Mouse (Mus musculus): ENCODE results near the gene Clec9a. TPM values are rescaled to one million over a fixed set of nuclear protein-coding genes. Genes with fewer than 3 reads are reported as not detected.

The Clec9a gene
- polyA plus RNA-seq (2021; fragmentation: Nextera tagmentation), result not detected in 2 replicates
- long read RNA-seq, experiment 1, result 0 reads
- long read RNA-seq, experiment 2, result 0 reads

GRCm38 (mm10) chr6:129408562-129408961 lies at the start of gene Clec9a:
TSS of gene Clec9a (plus strand) at chr6:129408862.

GRCm38 (mm10) chr6:129385774-129386173 lies 22.9 kb upstream of the Clec9a start, which contains the start of gene Clec12b:
TSS of gene Clec12b (minus strand) at chr6:129385874.

DNA sequence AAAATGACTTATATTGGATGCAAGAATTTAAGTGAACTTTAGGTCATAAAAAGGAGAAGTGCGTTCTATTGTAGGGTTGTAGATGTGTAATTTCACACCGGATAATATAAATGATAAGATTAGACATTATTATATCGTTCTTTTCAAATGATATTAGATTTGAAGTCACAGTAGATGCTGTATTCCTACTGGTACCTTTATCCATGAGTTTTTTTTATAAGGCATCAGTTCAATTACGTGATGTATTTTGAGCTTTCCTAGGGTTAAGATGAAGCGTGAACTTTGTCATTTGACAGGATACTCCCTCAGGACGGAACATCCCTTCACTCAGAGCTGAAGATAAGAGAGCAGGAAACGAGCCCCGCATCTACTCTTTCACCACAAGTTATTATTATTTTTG lies 11.7 kb upstream of the Clec9a start, which contains the start of gene Clec1b:
Gene Clec1b, plus strand, starts transcription at position 301 of the 400 bp plus-strand sequence.

DNA sequence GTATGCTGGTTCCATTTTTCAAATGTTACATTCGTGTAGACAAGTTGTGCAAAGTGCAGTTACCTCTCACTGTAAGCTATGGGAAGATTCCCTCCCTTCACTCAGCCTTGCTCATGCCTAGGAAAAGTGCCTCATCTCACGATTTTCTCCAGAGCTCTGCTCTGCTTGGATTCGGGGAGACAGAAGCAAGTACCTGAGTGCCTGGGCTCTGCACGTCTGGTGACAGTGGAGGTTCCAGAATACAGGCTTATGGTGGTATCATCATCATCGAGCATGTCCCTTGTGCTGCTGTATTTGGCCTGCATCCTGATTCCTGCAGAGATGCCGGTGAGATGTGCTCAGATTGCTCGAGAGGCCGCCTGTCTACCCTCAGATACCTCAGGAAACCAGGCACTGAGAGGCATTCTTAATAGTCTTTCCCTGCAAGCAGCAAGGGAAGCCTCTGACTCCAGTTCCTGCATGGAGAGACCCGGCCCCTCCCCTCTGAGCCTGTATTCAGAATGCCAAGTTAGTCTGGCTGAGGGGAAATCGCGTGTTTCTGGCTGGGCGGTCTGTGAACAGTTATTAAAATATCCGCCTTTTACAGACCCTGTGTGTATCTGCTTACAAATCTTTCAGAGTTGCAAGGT lies 42.9 kb downstream of the Clec9a start, which contains the start of gene Clec1a:
Gene Clec1a, minus strand, starts transcription at position 590 of the 629 bp plus-strand sequence.

Other genes starting within 250 kb of the Clec9a start
- gene Clec2d, start 228.2 kb upstream of the Clec9a start, polyA plus RNA-seq (2021; fragmentation: Nextera tagmentation), result 0.38 and 1.1 TPM in 2 replicates
- 0.06 TPM in 1 of 2 replicates, not detected in the other for gene Cd69, start 133.4 kb upstream of the Clec9a start, polyA plus RNA-seq (2021; fragmentation: Nextera tagmentation)
- not detected in 2 replicates for gene 4922502D21Rik, start 77.1 kb upstream of the Clec9a start, polyA plus RNA-seq (2021; fragmentation: Nextera tagmentation)
- 0.33 and 0.88 TPM in 2 replicates for gene Clec12a, start 66.2 kb upstream of the Clec9a start, polyA plus RNA-seq (2021; fragmentation: Nextera tagmentation)
- gene Clec12b, start 23.0 kb upstream of the Clec9a start, polyA plus RNA-seq (2021; fragmentation: Nextera tagmentation), result not detected in 2 replicates
- gene Clec1b, start 11.6 kb upstream of the Clec9a start, polyA plus RNA-seq (2021; fragmentation: Nextera tagmentation), result 0.29 and 0.37 TPM in 2 replicates
- 0.31 and 0.74 TPM in 2 replicates for gene Clec1a, start 43.1 kb downstream of the Clec9a start, polyA plus RNA-seq (2021; fragmentation: Nextera tagmentation)
- gene Olr1, start 98.3 kb downstream of the Clec9a start, polyA plus RNA-seq (2021; fragmentation: Nextera tagmentation), result 0.11 TPM in 1 of 2 replicates, not detected in the other
- gene Tmem52b, start 103.7 kb downstream of the Clec9a start, polyA plus RNA-seq (2021; fragmentation: Nextera tagmentation), result not detected in 2 replicates
- 700 and 953 TPM in 2 replicates for gene Gabarapl1, start 124.3 kb downstream of the Clec9a start, polyA plus RNA-seq (2021; fragmentation: Nextera tagmentation)
- gene Klre1, start 169.0 kb downstream of the Clec9a start, polyA plus RNA-seq (2021; fragmentation: Nextera tagmentation), result not detected in 2 replicates
- gene Klrd1, start 182.9 kb downstream of the Clec9a start, polyA plus RNA-seq (2021; fragmentation: Nextera tagmentation), result not detected in 2 replicates
- not detected in 2 replicates for gene Klrk1, start 215.0 kb downstream of the Clec9a start, polyA plus RNA-seq (2021; fragmentation: Nextera tagmentation)
- not detected in 2 replicates for gene Klrc3, start 234.5 kb downstream of the Clec9a start, polyA plus RNA-seq (2021; fragmentation: Nextera tagmentation)